Mouse (Mus musculus): Measurements from ENCODE around the gene Olfr826.

DNA sequence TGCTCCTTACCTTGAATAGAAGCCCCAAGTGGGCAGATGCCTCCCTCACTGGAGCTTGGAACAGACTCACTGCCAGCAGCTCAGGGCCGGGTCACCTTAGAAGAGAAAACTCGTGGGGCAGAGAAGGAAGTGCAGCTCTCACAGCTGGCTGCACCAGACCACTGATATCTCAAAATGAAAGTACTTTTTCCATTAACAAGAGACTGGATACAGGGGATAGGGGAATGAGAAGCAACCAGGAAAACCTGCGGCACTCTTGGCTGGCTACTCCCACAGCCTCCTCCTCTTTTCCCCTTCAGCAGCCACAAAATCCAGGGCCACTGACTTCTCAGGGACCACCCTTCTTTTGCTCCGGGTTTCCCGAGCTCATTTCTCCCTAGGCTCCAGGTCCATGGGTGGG lies 39.9 kb downstream of the Olfr826 start:
- TF ChIP-seq CTCF (IDR thresholded peaks at IDR 0.05; ENCODE audit: low read depth, low read length): no peak
- TF ChIP-seq POLR2A (IDR thresholded peaks at IDR 0.05; ENCODE audit: borderline replicate concordance, low read depth, low read length): no peak
